Mouse (Mus musculus) MEL-GATA-1-ER (cell line): ENCODE results near the gene Plekhm1.

Source experiments
- DNase-seq: peaks from one replicate; pipeline ENCODE4 v3.0.0-alpha.2; 2012; ENCODE audit warnings: low read depth; ENCODE audit errors: extremely low read depth

Plekhm1 gene

DNA sequence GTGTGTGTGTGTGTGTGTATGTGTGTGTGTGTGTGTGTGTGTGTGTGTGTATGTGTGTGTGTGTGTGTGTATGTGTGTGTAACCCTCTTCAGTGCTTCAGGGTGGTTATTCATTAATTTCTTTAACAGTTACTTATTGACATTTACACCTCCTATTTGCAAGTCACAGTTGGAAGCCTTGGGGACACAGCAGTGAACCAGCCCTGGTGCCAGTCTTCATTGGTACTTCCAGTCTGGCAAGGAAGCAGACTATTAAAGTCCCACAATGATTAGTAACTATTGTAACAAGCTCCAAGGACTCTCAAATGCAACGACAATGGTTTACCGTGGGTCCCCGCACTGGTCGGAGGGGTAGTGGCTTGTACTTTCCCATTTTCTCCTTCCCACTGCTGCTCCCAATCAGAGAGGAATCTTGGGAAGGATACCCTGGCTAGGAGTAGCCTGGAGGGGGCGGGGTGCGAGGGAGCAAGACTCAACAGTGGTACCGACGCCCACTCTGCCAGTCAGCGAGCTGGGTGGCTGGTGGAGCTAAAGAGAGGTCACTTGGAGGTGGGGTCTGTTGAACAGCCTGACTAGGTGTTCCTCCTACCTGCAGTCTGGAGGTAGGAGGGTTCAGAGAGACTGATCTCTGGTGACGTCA, 97.6 kb downstream of the Plekhm1 start:
- no peak for DNase-seq
